Mouse (Mus musculus): ENCODE measurements around the gene Znhit1.
"Not testable (repeated sequence)": the region's sequence is repeated elsewhere in the genome, so short reads cannot be mapped to it uniquely, and the experiment has no call there.

DNA sequence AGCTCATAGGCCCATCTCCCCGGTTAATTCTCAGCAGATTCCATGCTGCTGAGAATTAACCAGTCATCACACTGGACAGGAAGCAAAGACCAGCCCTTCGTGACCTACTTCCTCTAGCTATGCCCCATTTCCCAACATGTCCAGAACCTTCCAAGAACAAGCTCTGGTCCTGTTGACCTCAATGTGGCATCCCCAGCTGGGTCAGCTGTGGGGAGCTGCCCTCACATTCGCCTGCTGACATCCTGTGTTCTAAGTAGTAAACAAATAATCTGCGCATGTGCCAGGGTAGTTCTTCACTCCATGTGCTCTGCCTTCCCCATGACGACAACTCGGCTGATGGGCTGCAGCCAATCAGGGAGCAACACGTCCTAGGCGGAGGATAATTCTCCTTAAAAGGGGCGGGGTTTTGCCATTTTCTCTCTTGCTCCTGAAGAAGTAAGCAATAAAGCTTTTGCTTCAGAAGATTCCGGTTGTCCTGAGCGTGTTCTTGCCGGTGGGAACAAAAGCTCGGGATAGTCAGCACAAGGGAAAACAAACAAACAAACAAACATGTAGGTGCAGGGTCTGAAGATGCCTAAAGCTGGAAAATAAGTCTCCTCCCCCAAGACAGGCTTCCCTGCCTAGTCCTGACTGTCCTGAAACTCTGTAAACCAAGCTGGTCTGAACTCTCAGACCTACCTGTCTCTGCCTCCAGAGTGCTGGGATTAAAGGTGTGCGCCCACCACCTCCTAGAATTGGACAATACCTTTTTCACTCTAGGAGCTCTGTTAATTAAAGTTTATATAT, 38.1 kb downstream of the Znhit1 start:
- TF ChIP-seq POLR2A (IDR thresholded peaks at IDR 0.05; ENCODE audit: insufficient read length, low read depth); REST (IDR thresholded peaks at IDR 0.05; ENCODE audit: insufficient read depth, insufficient read length); CEBPB (IDR thresholded peaks at IDR 0.05; ENCODE audit: insufficient read depth, poor library complexity, severe bottlenecking); E2F4 (IDR thresholded peaks at IDR 0.05; ENCODE audit: insufficient read depth); POLR2AphosphoS2 (IDR thresholded peaks at IDR 0.05; ENCODE audit: insufficient read length, low read depth); TCF12 (IDR thresholded peaks at IDR 0.05; ENCODE audit: insufficient read depth, poor library complexity, severe bottlenecking); MAX (IDR thresholded peaks at IDR 0.05; ENCODE audit: low read depth): not testable (repeated sequence)
